Mouse (Mus musculus) megakaryocyte, embryonic 14.5 days (primary cell): ENCODE results near the gene Hist1h4k.

ENCODE experiments used
- FLI1 ChIP-seq: IDR thresholded peaks from 2 replicates; pipeline ENCODE4 v1.6.1; 2012; ENCODE audit warnings: low read length, inconsistent platforms, mixed read lengths
- GATA1 ChIP-seq: IDR thresholded peaks from 3 replicates; pipeline ENCODE4 v1.6.1; 2012; ENCODE audit warnings: mixed read lengths, low read length, inconsistent platforms, borderline replicate concordance

DNA sequence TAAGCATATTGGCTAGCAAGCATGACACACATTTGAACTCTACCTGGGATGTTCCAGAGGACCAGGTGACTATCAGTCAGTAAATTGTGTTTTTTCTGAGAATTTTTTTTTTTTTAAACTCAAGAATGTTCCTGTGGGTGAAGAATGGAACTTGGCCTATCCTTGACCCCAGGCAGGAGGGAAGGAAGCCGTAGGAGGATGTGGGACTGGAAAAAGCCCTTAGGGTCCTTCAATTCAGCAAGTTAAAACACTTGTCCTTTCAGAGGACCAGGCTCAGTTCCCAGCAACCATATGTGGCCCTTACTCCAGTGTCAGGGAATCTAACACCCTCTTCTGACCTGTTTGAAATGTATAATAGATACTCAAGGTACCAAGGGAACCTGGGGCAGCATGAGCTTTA is 20.8 kb downstream of the Hist1h4k start:
- TF ChIP-seq GATA1 (no peak), FLI1 (no peak)
